Mouse (Mus musculus) forebrain, embryonic 15.5 days (tissue): ENCODE measurements around the gene Eif4e2. TPM values are rescaled to one million over a fixed set of nuclear protein-coding genes. Genes with fewer than 3 reads are reported as not detected.

Experiments used
- ATAC-seq: fragments of 200-750 bp; cut with Nextera tagmentation; replicated peaks from 2 replicates; pipeline ENCODE4 v1.8.0; 2017; ENCODE audit warnings: mild to moderate bottlenecking, moderate TSS enrichment, moderate library complexity
- H3K27ac ChIP-seq: fragments of 300-500 bp; sonication (generic); replicated peaks from 2 replicates; pipeline ENCODE4 v1.5.1; 2015; ENCODE audit warnings: mild to moderate bottlenecking, inconsistent platforms
- H3K27me3 ChIP-seq: fragments of 300-500 bp; sonication (generic); 2 replicates; pipeline ENCODE4 v1.6.1; 2015; ENCODE audit warnings: inconsistent platforms
- H3K36me3 ChIP-seq: fragments of 300-500 bp; sonication (generic); 2 replicates; pipeline ENCODE4 v1.6.1; 2015; ENCODE audit warnings: mild to moderate bottlenecking, inconsistent platforms
- H3K4me1 ChIP-seq: fragments of 300-500 bp; sonication (generic); 2 replicates; pipeline ENCODE4 v1.6.1; 2015; ENCODE audit warnings: inconsistent platforms
- H3K4me2 ChIP-seq: fragments of 300-500 bp; sonication (generic); replicated peaks from 2 replicates; pipeline ENCODE4 v1.6.1; 2015; ENCODE audit warnings: mild to moderate bottlenecking, inconsistent platforms
- H3K4me3 ChIP-seq: fragments of 300-500 bp; sonication (generic); 2 replicates; pipeline ENCODE4 v1.5.1; 2015; ENCODE audit warnings: mild to moderate bottlenecking, inconsistent platforms
- H3K9ac ChIP-seq: fragments of 300-500 bp; sonication (generic); replicated peaks from 2 replicates; pipeline ENCODE4 v1.6.1; 2015; ENCODE audit warnings: mild to moderate bottlenecking, inconsistent platforms
- H3K9me3 ChIP-seq: fragments of 300-500 bp; sonication (generic); 2 replicates; pipeline ENCODE4 v1.6.1; 2016; ENCODE audit warnings: inconsistent platforms
- WGBS: fragments of 180-500 bp; shearing (Covaris S2); methylation state at CpG from one replicate; pipeline ENCODE4 v1.1.7; 2015; ENCODE audit warnings: mixed read lengths; 5-methylcytosine and 5-hydroxymethylcytosine counted together
- polyA plus RNA-seq: library from polyadenylated mRNA; unstranded; fragments of >200 nt; fragmentation: Nextera tagmentation; extraction: Ambion mirVana; gene quantifications from 2 replicates; pipeline ENCODE4 v1.2.1, GENCODE M21; 2015

The Eif4e2 gene
- polyA plus RNA-seq, 1 experiment from 2014 or later = 98.5 TPM

DNA sequence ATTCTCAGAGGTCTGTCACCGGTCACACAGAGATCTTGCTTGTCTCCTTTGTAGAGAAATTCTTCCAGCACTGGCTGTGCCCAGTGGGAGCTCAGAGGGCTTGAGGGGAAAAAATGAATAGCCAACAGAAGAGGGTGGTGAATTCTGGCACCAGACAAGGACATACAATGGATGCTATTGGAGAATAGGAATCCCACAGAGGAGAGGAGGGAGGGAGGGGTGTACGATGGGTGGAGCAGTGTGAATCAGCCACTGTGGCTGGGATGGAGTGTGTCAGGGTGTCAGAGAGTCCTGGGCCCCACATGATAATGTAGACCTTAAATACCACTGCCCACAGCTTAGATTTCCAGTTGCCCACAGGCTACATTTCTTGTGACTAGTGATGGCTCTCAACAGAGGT, 73.4 kb downstream of the Eif4e2 start:
- Histone ChIP-seq H3K27ac (no peak overlapping the region), H3K36me3 (no peaks in the 10 kb centered on the region), H3K4me1 (no peaks in the 10 kb centered on the region), H3K4me2 (no peak overlapping the region), H3K27me3 (no peaks in the 10 kb centered on the region), H3K4me3 (no peak overlapping the region), H3K9ac (no peak overlapping the region), H3K9me3 (no peaks in the 10 kb centered on the region)
- WGBS = 32% methylated on average over 2 of the region's 2 CpGs
- no peak for ATAC-seq

Other genes starting within 250 kb of the Eif4e2 start
- not detected in 2 replicates for gene Alppl2, start 124.0 kb upstream of the Eif4e2 start, polyA plus RNA-seq
- gene Alpi, start 112.3 kb upstream of the Eif4e2 start, polyA plus RNA-seq = not detected in 2 replicates
- not detected in 2 replicates for gene Akp3, start 88.9 kb upstream of the Eif4e2 start, polyA plus RNA-seq
- gene Ecel1, start 57.4 kb upstream of the Eif4e2 start, polyA plus RNA-seq = 19.4 and 21.1 TPM in 2 replicates
- gene Prss56, start 30.6 kb upstream of the Eif4e2 start, polyA plus RNA-seq = 0.92 and 1.2 TPM in 2 replicates
- not detected in 2 replicates for gene Chrnd, start 23.3 kb upstream of the Eif4e2 start, polyA plus RNA-seq
- not detected in 2 replicates for gene Chrng, start 9.3 kb upstream of the Eif4e2 start, polyA plus RNA-seq
- gene Efhd1, start 50.4 kb downstream of the Eif4e2 start, polyA plus RNA-seq = 0.89 and 0.90 TPM in 2 replicates
- 69.3 and 71.3 TPM in 2 replicates for gene Gigyf2, start 113.1 kb downstream of the Eif4e2 start, polyA plus RNA-seq
- 6.0 and 11.8 TPM in 2 replicates for gene Kcnj13, start 180.8 kb downstream of the Eif4e2 start, polyA plus RNA-seq